In the genomic region with DNA sequence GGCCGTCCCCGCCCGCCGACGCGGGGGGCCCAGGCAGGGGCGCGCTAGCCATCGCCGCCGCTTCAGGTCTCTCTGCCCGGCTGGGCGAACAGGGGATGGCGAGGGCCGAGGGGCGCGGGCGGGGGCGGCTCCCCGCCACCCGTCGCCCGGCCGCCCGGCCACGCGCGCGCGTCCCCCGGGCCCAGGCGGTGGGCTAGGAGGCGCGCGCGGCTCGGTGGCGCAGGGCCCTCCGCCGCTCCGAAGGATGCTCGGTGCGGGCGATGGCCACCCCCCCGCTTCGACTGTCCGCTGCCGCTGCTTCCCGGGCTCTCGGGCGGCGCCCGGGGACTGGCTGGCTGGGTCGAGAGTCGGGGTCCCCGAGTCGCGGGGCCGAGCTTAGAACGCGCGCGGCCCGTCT, we compare ENCODE assay signal across 8 mouse cellular contexts. TPM values are rescaled to one million over a fixed set of nuclear protein-coding genes. Genes with fewer than 3 reads are reported as not detected.
DNase-seq lines count a peak whose midpoint lies in the region; ATAC-seq and TF ChIP-seq lines count a peak whose summit lies in the region.

Gene Irs2 (minus strand): TSS at position 80 of the 397 bp plus-strand sequence.

- TF ChIP-seq POLR2A in CH12.LX (IDR thresholded peaks at IDR 0.05; ENCODE audit: low read depth, low read length) = no peak

- no peak for TF ChIP-seq RAD21 in CH12.LX (IDR thresholded peaks at IDR 0.05; ENCODE audit: low read depth, low read length)

- peak; percentile 18 for DNase-seq in embryo, embryonic 10 days (ENCODE audit: low spot score)
- DNase-seq in embryo, embryonic 10.5 days (ENCODE audit: low spot score) = no peak
- no peak for DNase-seq in CH12.LX (ENCODE audit: extremely low read depth)
- DNase-seq in hindbrain, postnatal 0 days (ENCODE audit: low spot score) = peak; percentile 59
- no peak for DNase-seq in midbrain, embryonic 11.5 days (ENCODE audit: low spot score, missing footprints)
- DNase-seq in right cerebral cortex, adult 18-20 months = no peak
- DNase-seq in urinary bladder, postnatal 14 days (ENCODE audit: low spot score) = no peak

- H3K36me3 ChIP-seq in CH12.LX (replicated peaks in 1 of 2; ENCODE audit: control insufficient read depth in 1 of 2, insufficient read depth in 1 of 2, low read length in 1 of 2) = peaks cover 0 to 1% of the 10 kb centered on the region in 2 experiments
- H3K36me3 ChIP-seq in forebrain, embryonic 12.5 days (replicated peaks) = 0 out of 2 replicates have a peak, but pooled peaks cover 12% of the 10 kb centered on the region
- H3K36me3 ChIP-seq in hindbrain, postnatal 0 days (ENCODE audit: insufficient read depth, low read length) = no peaks in the 10 kb centered on the region
- H3K36me3 ChIP-seq in midbrain, embryonic 11.5 days (ENCODE audit: control insufficient read depth, insufficient read depth, low read length) = no peaks in the 10 kb centered on the region; the same call in 1 of the 2 replicates

- no peaks in the 10 kb centered on the region for H3K27me3 ChIP-seq in CH12.LX (replicated peaks)
- H3K27me3 ChIP-seq in forebrain, embryonic 12.5 days = peaks cover 25% of the 10 kb centered on the region; the same call in 1 of the 2 replicates
- H3K27me3 ChIP-seq in hindbrain, postnatal 0 days (ENCODE audit: insufficient read depth, low read length) = no peaks in the 10 kb centered on the region
- no peaks in the 10 kb centered on the region; the same call in 1 of the 2 replicates for H3K27me3 ChIP-seq in midbrain, embryonic 11.5 days (ENCODE audit: control insufficient read depth, insufficient read depth, low read length)

- no peak; the same call in 1 of the 2 replicates for ATAC-seq in forebrain, embryonic 12.5 days (ENCODE audit: low FRiP score)
- ATAC-seq in hindbrain, postnatal 0 days = no peak
- no peak for ATAC-seq in midbrain, embryonic 11.5 days (ENCODE audit: low FRiP score)

- H3K4me2 ChIP-seq in CH12.LX (ENCODE audit: insufficient read depth, low read depth, poor library complexity, severe bottlenecking) = peak within 1 kb of the TSS; percentile 67
- H3K4me2 ChIP-seq in forebrain, embryonic 12.5 days = peak within 1 kb of the TSS; percentile 93
- peak within 1 kb of the TSS; percentile 88 for H3K4me2 ChIP-seq in hindbrain, postnatal 0 days (ENCODE audit: low read depth, low read length)
- peak within 1 kb of the TSS; percentile 94 for H3K4me2 ChIP-seq in midbrain, embryonic 11.5 days

- H3K9ac ChIP-seq in CH12.LX (ENCODE audit: insufficient read depth, low read depth) = peak within 1 kb of the TSS; percentile 70
- H3K9ac ChIP-seq in forebrain, embryonic 12.5 days = peak within 1 kb of the TSS; percentile 92
- peak within 1 kb of the TSS; percentile 96 for H3K9ac ChIP-seq in hindbrain, postnatal 0 days (replicated peaks; ENCODE audit: low read length)
- H3K9ac ChIP-seq in midbrain, embryonic 11.5 days (ENCODE audit: low read length) = peak within 1 kb of the TSS; percentile 92

- H3K27ac ChIP-seq in CH12.LX (ENCODE audit: insufficient read depth, low read depth) = peak within 1 kb of the TSS; percentile 46
- peak within 1 kb of the TSS; percentile 98 for H3K27ac ChIP-seq in forebrain, embryonic 12.5 days
- peak within 1 kb of the TSS; percentile 100 for H3K27ac ChIP-seq in hindbrain, postnatal 0 days
- peak within 1 kb of the TSS; percentile 96 for H3K27ac ChIP-seq in midbrain, embryonic 11.5 days (ENCODE audit: low read depth, low read length)

- H3K4me1 ChIP-seq in CH12.LX (ENCODE audit: control insufficient read depth in 1 of 2, insufficient read depth in 2 of 2) = peaks cover 2 to 13% of the 10 kb centered on the region in 2 experiments; a peak in 2 of 4 replicates
- peaks cover 63% of the 10 kb centered on the region for H3K4me1 ChIP-seq in forebrain, embryonic 12.5 days
- H3K4me1 ChIP-seq in hindbrain, postnatal 0 days (ENCODE audit: insufficient read depth, low read length) = peaks cover 34% of the 10 kb centered on the region
- peaks cover 50% of the 10 kb centered on the region for H3K4me1 ChIP-seq in midbrain, embryonic 11.5 days (ENCODE audit: control insufficient read depth, insufficient read depth, low read length)

- dilution Hi-C loops in CH12.LX (cut with MboI; ENCODE audit: extremely low pct_ligation_motif_present, extremely low pct_unique_long_range_greater_than_20kb, low sequenced_read_pairs) = no loop called here

- TF ChIP-seq CTCF in CH12.LX (conservative IDR thresholded peaks at IDR 0.05 in 1 of 2, IDR thresholded peaks at IDR 0.05 in 1 of 2; ENCODE audit: low read depth in 2 of 2, low read length in 2 of 2) = no peak
- no peak for TF ChIP-seq CTCF in hindbrain, postnatal 0 days (IDR thresholded peaks at IDR 0.05; ENCODE audit: low read depth)

- in situ Hi-C loops in CH12.LX (cut with MboI; ENCODE audit: low pct_ligation_motif_present, low pct_unique_long_range_greater_than_20kb, low sequenced_read_pairs) = no loop called here

- peaks cover 28% of the 10 kb centered on the region for H3K9me3 ChIP-seq in CH12.LX (replicated peaks; ENCODE audit: low read length)
- no peaks in the 10 kb centered on the region for H3K9me3 ChIP-seq in forebrain, embryonic 12.5 days
- no peaks in the 10 kb centered on the region for H3K9me3 ChIP-seq in hindbrain, postnatal 0 days (ENCODE audit: low read length)
- H3K9me3 ChIP-seq in midbrain, embryonic 11.5 days (ENCODE audit: control insufficient read depth, low read length) = no peaks in the 10 kb centered on the region

- WGBS in forebrain, embryonic 12.5 days = 1% methylated on average over 50 of the region's 64 CpGs
- WGBS in hindbrain, postnatal 0 days = 1% methylated on average over 55 of the region's 64 CpGs
- 0% methylated on average over 49 of the region's 64 CpGs for WGBS in midbrain, embryonic 11.5 days

- no peak for TF ChIP-seq EP300 in CH12.LX (IDR thresholded peaks at IDR 0.05; ENCODE audit: low read length)

- no peaks in the 10 kb centered on the region for H3K79me2 ChIP-seq in CH12.LX (replicated peaks; ENCODE audit: control insufficient read depth, extremely low read depth, insufficient read depth, poor library complexity, severe bottlenecking)

- H3K4me3 ChIP-seq in CH12.LX (replicated peaks in 1 of 3; ENCODE audit: low read depth in 2 of 3, low read length in 2 of 3, poor library complexity in 1 of 3) = peak within 1 kb of the TSS; percentile 15 to 82 (median 53)
- H3K4me3 ChIP-seq in forebrain, embryonic 12.5 days (replicated peaks) = peak within 1 kb of the TSS; percentile 83
- H3K4me3 ChIP-seq in hindbrain, postnatal 0 days (ENCODE audit: low read length) = peak within 1 kb of the TSS; percentile 78
- peak within 1 kb of the TSS; percentile 70 for H3K4me3 ChIP-seq in midbrain, embryonic 11.5 days (ENCODE audit: low read depth, low read length)

TF ChIP-seq in CH12.LX, 34 proteins besides CTCF, POLR2A, EP300 and RAD21:
- TF ChIP-seq NRF1 (IDR thresholded peaks at IDR 0.05; ENCODE audit: low read depth, low read length) (no peak), GABPA (IDR thresholded peaks at IDR 0.05; ENCODE audit: insufficient replicate concordance, low read depth, low read length) (no peak), E2F4 (IDR thresholded peaks at IDR 0.05; ENCODE audit: insufficient replicate concordance, low read depth, low read length) (no peak), PAX5 (IDR thresholded peaks at IDR 0.05; ENCODE audit: low read length) (no peak), MYC (IDR thresholded peaks at IDR 0.05; ENCODE audit: low read depth, low read length) (no peak), MAFK (IDR thresholded peaks at IDR 0.05; ENCODE audit: insufficient replicate concordance, low read length) (no peak), MAZ (IDR thresholded peaks at IDR 0.05; ENCODE audit: low read depth, low read length) (no peak), JUN (IDR thresholded peaks at IDR 0.05; ENCODE audit: insufficient read depth, low read depth, low read length) (no peak), USF2 (conservative IDR thresholded peaks at IDR 0.05; ENCODE audit: low read depth, low read length) (no peak), MEF2A (IDR thresholded peaks at IDR 0.05; ENCODE audit: borderline replicate concordance, low read depth, low read length) (no peak), ZKSCAN1 (IDR thresholded peaks at IDR 0.05; ENCODE audit: borderline replicate concordance, low read depth, low read length) (no peak), JUND (conservative IDR thresholded peaks at IDR 0.05; ENCODE audit: low read depth, low read length) (no peak), KAT2A (IDR thresholded peaks at IDR 0.05; ENCODE audit: insufficient replicate concordance, low read length) (no peak), ZMIZ1 (IDR thresholded peaks at IDR 0.05; ENCODE audit: low read depth, low read length) (no peak)

RNA-seq across cellular contexts. Expression of gene Irs2, which starts in this region (rescaled TPM):
- total RNA-seq in CH12.LX (2012; rRNA removed) (1.0 and 1.1 TPM in 2 replicates), CH12.LX (2014; rRNA removed) (not detected in 2 replicates)
- 0.18 and 0.24 TPM in 2 replicates for polyA plus RNA-seq in CH12.LX (2012; ENCODE audit: insufficient read length, low read depth)
- 5.0 and 6.5 TPM in 2 replicates for polyA plus RNA-seq in forebrain, embryonic 12.5 days (2016; fragmentation: Nextera tagmentation; extraction: Ambion mirVana)
- 42.4 and 53.2 TPM in 2 replicates for total RNA-seq in hindbrain, postnatal 0 days (2014; rRNA removed)
- 6.3 and 7.3 TPM in 2 replicates for polyA plus RNA-seq in hindbrain, postnatal 0 days (2015; fragmentation: Nextera tagmentation; extraction: Ambion mirVana)
- polyA plus RNA-seq in midbrain, embryonic 11.5 days (2014; fragmentation: Nextera tagmentation; extraction: Ambion mirVana) = 5.2 and 6.2 TPM in 2 replicates

Comparison
In these comparisons a context has a peak if more than half of its experiments do, and no peak if none do; other contexts are left out.
1. RNA of gene Irs2 (total RNA-seq): 42.4 to 53.2 TPM in hindbrain, postnatal 0 days; 1.0 to 1.1 TPM in CH12.LX; every median in the first group is over 10 times any median in the second.
2. DNase-seq: peak in embryo, embryonic 10 days (single experiment) and hindbrain, postnatal 0 days (single experiment); none in embryo, embryonic 10.5 days (single experiment), CH12.LX (single experiment), midbrain, embryonic 11.5 days (single experiment), right cerebral cortex, adult 18-20 months (single experiment) and urinary bladder, postnatal 14 days (single experiment).
3. H3K27ac ChIP-seq: peak in every context shown above with its lines; median percentile 100 in hindbrain, postnatal 0 days; 98 in forebrain, embryonic 12.5 days; 96 in midbrain, embryonic 11.5 days; 46 in CH12.LX.
4. Peak in every context shown above with its lines, with median percentiles within 50 percentile points of each other: H3K4me2 ChIP-seq, H3K4me3 ChIP-seq and H3K9ac ChIP-seq.